Mouse (Mus musculus): ENCODE measurements around the gene Cacng3.

DNA sequence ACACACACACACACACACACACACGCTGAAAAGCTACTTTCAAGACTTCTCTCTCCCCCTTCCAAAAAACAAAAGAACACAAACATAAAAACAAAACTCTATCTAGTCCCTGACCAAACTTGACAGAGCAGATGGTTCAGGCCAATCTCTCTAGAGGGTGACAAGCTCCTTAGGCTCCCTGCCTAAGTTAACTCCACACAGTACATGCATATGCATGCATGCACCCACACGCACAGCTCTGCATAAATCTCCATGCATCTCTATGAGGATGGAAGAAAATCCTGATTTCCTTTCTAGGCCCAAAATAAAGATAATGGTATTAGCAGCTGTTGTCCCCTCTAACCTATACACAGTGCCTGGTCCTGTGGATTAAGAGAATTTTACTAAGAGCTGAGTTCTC is 70.4 kb downstream of the Cacng3 start:
- TF ChIP-seq CTCF (IDR thresholded peaks at IDR 0.05; ENCODE audit: extremely low read depth, insufficient read depth, insufficient read length, insufficient replicate concordance) = no peak
- TF ChIP-seq POLR2A (IDR thresholded peaks at IDR 0.05; ENCODE audit: low read depth, low read length) = no peak

All from spleen, adult 2 months (tissue).